Mouse (Mus musculus) heart, embryonic 14.5 days (tissue): ENCODE measurements around the gene Klc2. TPM values are rescaled to one million over a fixed set of nuclear protein-coding genes. Genes with fewer than 3 reads are reported as not detected.
A peak's percentile ranks its signal among the peaks of the same experiment; 100 is the strongest.

ENCODE experiments used
- ATAC-seq: fragments of 200-750 bp; cut with Nextera tagmentation; 2 replicates; pipeline ENCODE4 v1.8.0; 2017; ENCODE audit warnings: low read depth, moderate TSS enrichment; ENCODE audit not compliant: insufficient number of reproducible peaks, insufficient read depth, low FRiP score
- H3K27ac ChIP-seq, 2 experiments: fragments of 200-500 bp in 1 of 2; fragments of 300-500 bp in 1 of 2; sonication (generic) in 1 of 2; replicated peaks in 1 of 2; 2 replicates each; pipeline ENCODE4 v1.5.1; 2012 to 2014; ENCODE audit warnings: low read depth in 2 of 2, low read length in 2 of 2, control low read depth in 1 of 2, mild to moderate bottlenecking in 1 of 2, mixed read lengths in 1 of 2; ENCODE audit not compliant: control insufficient read depth in 1 of 2, insufficient read depth in 1 of 2
- H3K27me3 ChIP-seq: fragments of 300-500 bp; sonication (generic); 2 replicates; pipeline ENCODE4 v1.6.1; 2014; ENCODE audit warnings: mild to moderate bottlenecking, low read length, control low read depth; ENCODE audit not compliant: control insufficient read depth, insufficient read depth
- H3K36me3 ChIP-seq: fragments of 300-500 bp; sonication (generic); 2 replicates; pipeline ENCODE4 v1.6.1; 2014; ENCODE audit warnings: mild to moderate bottlenecking, control low read depth, low read length, mixed read lengths; ENCODE audit not compliant: control insufficient read depth, insufficient read depth
- H3K4me1 ChIP-seq, 2 experiments: fragments of 200-500 bp in 1 of 2; fragments of 300-500 bp in 1 of 2; sonication (generic) in 1 of 2; 2 replicates each; pipeline ENCODE4 v1.6.1; 2012 to 2014; ENCODE audit warnings: low read length in 2 of 2, control low read depth in 1 of 2, mixed read lengths in 1 of 2; ENCODE audit not compliant: control insufficient read depth in 2 of 2, insufficient read depth in 2 of 2
- H3K4me2 ChIP-seq: fragments of 300-500 bp; sonication (generic); 2 replicates; pipeline ENCODE4 v1.6.1; 2014; ENCODE audit warnings: mild to moderate bottlenecking, low read length
- H3K4me3 ChIP-seq, 2 experiments: fragments of 200-500 bp in 1 of 2; fragments of 300-500 bp in 1 of 2; sonication (generic) in 1 of 2; 2 replicates each; pipeline ENCODE4 v1.5.1; 2012 to 2014; ENCODE audit warnings: low read length in 2 of 2, mild to moderate bottlenecking in 2 of 2, control low read depth in 1 of 2, low read depth in 1 of 2, moderate library complexity in 1 of 2; ENCODE audit not compliant: control insufficient read depth in 1 of 2, insufficient read depth in 1 of 2
- H3K9ac ChIP-seq: fragments of 300-500 bp; sonication (generic); 2 replicates; pipeline ENCODE4 v1.6.1; 2014; ENCODE audit warnings: mild to moderate bottlenecking, low read length
- H3K9me3 ChIP-seq: fragments of 300-500 bp; sonication (generic); 2 replicates; pipeline ENCODE4 v1.6.1; 2016; ENCODE audit warnings: low read length, control low read depth; ENCODE audit not compliant: control insufficient read depth
- WGBS: fragments of 180-500 bp; shearing (Covaris S2); extraction: QIAGEN DNeasy Blood & Tissue Kit; methylation state at CpG from one replicate; pipeline ENCODE4 v1.1.7; 2014; 5-methylcytosine and 5-hydroxymethylcytosine counted together
- polyA plus RNA-seq: library from polyadenylated mRNA; unstranded; fragments of >200 nt; fragmentation: Nextera tagmentation; extraction: Ambion mirVana; gene quantifications from 2 replicates; pipeline ENCODE4 v1.2.1, GENCODE M21; 2014

Klc2 gene
- polyA plus RNA-seq, 1 experiment from 2014 or later, result 20.7 TPM

DNA sequence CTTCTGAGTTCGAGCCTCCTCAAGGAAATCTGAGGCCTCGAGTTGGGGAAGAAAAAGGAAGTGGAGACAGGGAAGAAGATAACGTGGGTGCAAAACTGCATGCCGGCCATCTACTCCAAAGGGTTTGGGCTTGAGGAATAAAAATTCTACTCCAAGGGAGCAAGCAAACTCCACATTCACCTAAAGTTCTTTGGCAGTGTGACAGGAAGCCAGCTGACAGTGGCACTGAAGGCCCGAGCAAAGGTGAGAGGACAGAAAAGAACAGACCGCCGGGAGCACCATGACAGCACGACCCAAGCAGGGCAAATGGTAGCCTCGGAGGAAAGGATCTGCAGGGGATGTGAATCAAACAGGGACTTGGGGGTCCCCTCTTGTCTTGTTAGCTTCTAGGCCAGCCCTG, 12.3 kb downstream of the Klc2 start:
- H3K9ac ChIP-seq, result peak overlapping the region; percentile 89
- H3K27me3 ChIP-seq, result no peaks in the 10 kb centered on the region
- no peaks in the 10 kb centered on the region for H3K9me3 ChIP-seq
- peak overlapping the region; percentile 94 for H3K4me2 ChIP-seq
- ATAC-seq, result no peak
- H3K36me3 ChIP-seq, result peaks cover 69% of the 10 kb centered on the region
- 5% methylated on average over 9 of the region's 9 CpGs for WGBS
- H3K4me3 ChIP-seq, result peak overlapping the region; percentile 70 to 94
- H3K27ac ChIP-seq, result peak overlapping the region; percentile 89 to 97
- peaks cover 8 to 17% of the 10 kb centered on the region in 2 experiments for H3K4me1 ChIP-seq

GRCm38 (mm10) chr19:5098363-5099143, 19.8 kb downstream of the Klc2 start, which contains the start of gene Cnih2:
Gene Cnih2, minus strand, starts transcription at chr19:5098521.
- no peaks in the 10 kb centered on the region for H3K9me3 ChIP-seq
- peaks cover 45% of the 10 kb centered on the region for H3K36me3 ChIP-seq
- 0 out of 2 replicates have a peak, but pooled peaks cover 3% of the 10 kb centered on the region for H3K27me3 ChIP-seq
- peak; percentile 39 for ATAC-seq
- H3K4me1 ChIP-seq, result peaks cover 8 to 36% of the 10 kb centered on the region in 2 experiments; a peak in 3 of 4 replicates
- no peak within 1 kb of the TSS for H3K27ac ChIP-seq
- peak within 1 kb of the TSS; percentile 64 for H3K9ac ChIP-seq
- 3% methylated on average over 46 of the region's 48 CpGs for WGBS
- H3K4me3 ChIP-seq, result peak within 1 kb of the TSS; percentile 42 to 46
- peak within 1 kb of the TSS; percentile 90 for H3K4me2 ChIP-seq

- ATAC-seq, result 0 out of 2 replicates have a peak, but pooled peaks have one; percentile 1
- H3K27ac ChIP-seq, result no peak overlapping the region
Measured at GRCm38 (mm10) chr19:5097521-5098362, 20.6 kb downstream of the Klc2 start.

GRCm38 (mm10) chr19:5095887-5096474, 22.4 kb downstream of the Klc2 start:
- Histone ChIP-seq H3K27ac (no peak overlapping the region), H3K4me2 (no peak overlapping the region), H3K36me3 (peaks cover 43% of the 10 kb centered on the region), H3K9ac (no peak overlapping the region), H3K4me1 (peaks cover 8 to 36% of the 10 kb centered on the region in 2 experiments; a peak in 3 of 4 replicates), H3K9me3 (no peaks in the 10 kb centered on the region), H3K27me3 (0 out of 2 replicates have a peak, but pooled peaks cover 3% of the 10 kb centered on the region), H3K4me3 (no peak overlapping the region)
- ATAC-seq, result no peak
- 9% methylated on average over 9 of the region's 9 CpGs for WGBS

More at GRCm38 (mm10) chr19:5097521-5098362, 20.6 kb downstream of the Klc2 start:
- Histone ChIP-seq H3K4me1 (peaks cover 8 to 36% of the 10 kb centered on the region in 2 experiments; a peak in 3 of 4 replicates), H3K9ac (peak overlapping the region; percentile 64), H3K9me3 (no peaks in the 10 kb centered on the region), H3K27me3 (0 out of 2 replicates have a peak, but pooled peaks cover 3% of the 10 kb centered on the region), H3K4me2 (peak overlapping the region; percentile 90), H3K36me3 (peaks cover 43% of the 10 kb centered on the region), H3K4me3 (peak overlapping the region; percentile 42 to 46)
- 7% methylated on average over 30 of the region's 31 CpGs for WGBS

DNA sequence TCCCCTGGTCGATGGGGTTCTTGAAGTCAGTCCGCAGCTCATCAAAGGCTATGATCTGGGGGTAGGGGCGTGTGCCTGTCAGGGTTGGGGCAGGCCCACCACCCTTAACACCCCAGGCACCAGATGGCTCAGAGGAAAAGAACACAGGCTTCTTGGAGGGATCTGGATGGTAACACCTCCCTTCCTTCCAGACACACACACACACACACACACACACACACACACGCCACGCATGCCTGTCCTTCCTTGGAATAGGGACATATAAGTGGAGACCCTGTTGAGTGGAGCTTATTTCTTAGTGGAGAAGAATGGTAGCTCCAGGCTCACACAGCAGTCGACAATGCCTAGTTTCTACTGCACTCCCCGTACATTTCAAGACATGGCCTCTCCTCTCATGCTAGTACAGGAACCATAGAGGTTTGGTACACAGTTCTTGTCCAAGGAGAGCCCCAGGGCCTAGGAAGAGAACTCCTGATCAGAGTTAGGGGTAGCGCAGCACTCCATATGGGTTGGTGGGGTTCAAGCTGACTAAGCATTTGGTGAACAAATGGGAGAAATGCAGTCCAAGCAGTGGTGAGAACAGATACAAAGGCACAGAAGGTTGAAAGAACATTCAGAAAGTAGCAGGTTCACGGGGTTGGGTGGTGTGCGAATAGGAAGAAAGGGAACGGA, 23.5 kb downstream of the Klc2 start:
- peaks cover 6 to 36% of the 10 kb centered on the region in 2 experiments; a peak in 3 of 4 replicates for H3K4me1 ChIP-seq
- 0 out of 2 replicates have a peak, but pooled peaks cover 3% of the 10 kb centered on the region for H3K27me3 ChIP-seq
- no peak overlapping the region for H3K4me3 ChIP-seq
- H3K36me3 ChIP-seq, result peaks cover 42% of the 10 kb centered on the region
- H3K27ac ChIP-seq, result no peak overlapping the region
- no peak overlapping the region for H3K9ac ChIP-seq
- no peak for ATAC-seq
- WGBS, result 44% methylated on average over 11 of the region's 11 CpGs
- H3K9me3 ChIP-seq, result no peaks in the 10 kb centered on the region
- no peak overlapping the region for H3K4me2 ChIP-seq

- Histone ChIP-seq H3K27ac (no peak overlapping the region), H3K36me3 (peaks cover 41% of the 10 kb centered on the region), H3K9ac (no peak overlapping the region), H3K4me1 (peaks cover 9 to 39% of the 10 kb centered on the region in 2 experiments), H3K27me3 (0 out of 2 replicates have a peak, but pooled peaks cover 3% of the 10 kb centered on the region), H3K9me3 (no peaks in the 10 kb centered on the region), H3K4me3 (no peak overlapping the region), H3K4me2 (no peak overlapping the region)
- peak; percentile 44; the same call in 1 of the 2 replicates for ATAC-seq
- WGBS, result under 1% methylated on average over 20 of the region's 21 CpGs
Measured at GRCm38 (mm10) chr19:5094243-5094632, 24.1 kb downstream of the Klc2 start.
